Mouse (Mus musculus) midbrain, embryonic 11.5 days (tissue): ENCODE data around the gene Trpc2. TPM values are rescaled to one million over a fixed set of nuclear protein-coding genes. Genes with fewer than 3 reads are reported as not detected.

Source experiments
- polyA plus RNA-seq: library from polyadenylated mRNA; unstranded; fragments of >200 nt; fragmentation: Nextera tagmentation; extraction: Ambion mirVana; gene quantifications from 2 replicates; pipeline ENCODE4 v1.2.1, GENCODE M21; 2014

Gene Trpc2
- polyA plus RNA-seq, 1 experiment from 2014 or later = not detected

Other genes starting within 250 kb of the Trpc2 start
- gene Inppl1, start 244.9 kb upstream of the Trpc2 start, polyA plus RNA-seq = 33.9 and 35.5 TPM in 2 replicates
- 1.5 and 1.7 TPM in 2 replicates for gene Folr2, start 225.9 kb upstream of the Trpc2 start, polyA plus RNA-seq
- gene Anapc15, start 219.4 kb upstream of the Trpc2 start, polyA plus RNA-seq = 80.6 and 87.8 TPM in 2 replicates
- 11.6 and 12.4 TPM in 2 replicates for gene Folr1, start 212.3 kb upstream of the Trpc2 start, polyA plus RNA-seq
- 120 and 132 TPM in 2 replicates for gene Lamtor1, start 177.2 kb upstream of the Trpc2 start, polyA plus RNA-seq
- 0.19 and 0.59 TPM in 2 replicates for gene Tomt, start 176.8 kb upstream of the Trpc2 start, polyA plus RNA-seq
- 8.3 and 10.2 TPM in 2 replicates for gene Lrrc51, start 149.2 kb upstream of the Trpc2 start, polyA plus RNA-seq
- gene Numa1, start 149.0 kb upstream of the Trpc2 start, polyA plus RNA-seq = 91.7 and 94.9 TPM in 2 replicates
- gene Il18bp, start 64.4 kb upstream of the Trpc2 start, polyA plus RNA-seq = 2.3 and 3.4 TPM in 2 replicates
- gene Rnf121, start 17.6 kb upstream of the Trpc2 start, polyA plus RNA-seq = 28.3 and 29.7 TPM in 2 replicates
- 22.6 and 23.7 TPM in 2 replicates for gene Xndc1, start 17.6 kb upstream of the Trpc2 start, polyA plus RNA-seq
- 1.2 TPM in 2 replicates for gene Xntrpc, start 17.4 kb upstream of the Trpc2 start, polyA plus RNA-seq
- 0.49 and 0.70 TPM in 2 replicates for gene Art1, start 18.6 kb downstream of the Trpc2 start, polyA plus RNA-seq
- gene Art5, start 26.4 kb downstream of the Trpc2 start, polyA plus RNA-seq = 0.70 and 0.81 TPM in 2 replicates
- gene Chrna10, start 33.7 kb downstream of the Trpc2 start, polyA plus RNA-seq = not detected in 2 replicates
- gene Nup98, start 127.1 kb downstream of the Trpc2 start, polyA plus RNA-seq = 42.0 and 45.0 TPM in 2 replicates
- gene Pgap2, start 127.1 kb downstream of the Trpc2 start, polyA plus RNA-seq = 51.6 and 52.1 TPM in 2 replicates
- gene Rhog, start 172.9 kb downstream of the Trpc2 start, polyA plus RNA-seq = 29.4 and 31.4 TPM in 2 replicates
- 9.1 and 11.6 TPM in 2 replicates for gene Stim1, start 184.7 kb downstream of the Trpc2 start, polyA plus RNA-seq